Mouse (Mus musculus): ENCODE data around the gene Hsp90aa1. TPM values are rescaled to one million over a fixed set of nuclear protein-coding genes. Genes with fewer than 3 reads are reported as not detected.

Hsp90aa1 gene
- polyA plus RNA-seq, 1 experiment from 2014 or later: 985 TPM

DNA sequence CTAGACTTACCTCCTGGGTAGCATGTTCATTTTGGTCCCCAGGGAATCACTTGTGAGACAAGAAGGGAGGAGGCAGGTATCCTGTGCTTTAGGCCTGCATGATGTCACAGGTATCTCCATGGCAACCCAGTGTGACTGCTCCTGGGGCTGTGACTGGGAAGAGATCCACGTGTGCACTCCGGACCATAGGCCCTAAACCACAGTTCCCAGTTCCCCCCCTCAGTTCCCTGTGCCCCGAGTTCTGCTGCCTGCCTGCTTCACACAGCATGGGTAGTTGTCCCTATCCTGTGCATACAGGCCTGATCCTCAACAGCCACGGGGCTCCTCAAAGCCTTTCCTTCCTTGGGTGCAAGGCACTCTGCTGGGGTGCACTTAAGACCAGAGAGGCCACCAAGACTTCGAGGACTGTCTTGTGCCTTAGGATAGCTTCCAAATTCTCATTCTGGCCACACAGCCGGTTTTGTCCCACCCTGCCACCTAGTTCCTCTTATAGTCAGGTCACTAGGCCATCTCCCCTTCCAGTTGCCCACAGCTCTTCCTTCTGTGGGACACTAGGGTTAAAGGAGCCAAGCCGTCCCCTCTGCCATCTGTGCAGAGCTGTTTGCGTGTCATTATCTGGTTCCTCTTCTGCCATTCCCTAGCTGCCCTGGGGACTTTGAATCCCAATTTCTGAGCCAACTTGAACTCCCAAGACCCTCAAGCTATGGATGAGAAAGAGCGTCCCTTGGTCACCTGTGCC lies 19.8 kb downstream of the Hsp90aa1 start, which contains the start of gene 1700001K19Rik:
1700001K19Rik (minus strand) TSS at position 59 of the 739 bp plus-strand sequence.
- Histone ChIP-seq H3K27ac (ENCODE audit: low read depth) (no peak within 1 kb of the TSS), H3K9ac (ENCODE audit: low read length) (no peak within 1 kb of the TSS), H3K9me3 (ENCODE audit: control insufficient read depth, low read length) (no peaks in the 10 kb centered on the region), H3K4me2 (ENCODE audit: low read length) (no peak within 1 kb of the TSS), H3K36me3 (ENCODE audit: control insufficient read depth, insufficient read depth, low read length) (peaks cover 8% of the 10 kb centered on the region; the same call in 1 of the 2 replicates), H3K4me3 (ENCODE audit: low read depth, low read length) (no peak within 1 kb of the TSS), H3K4me1 (replicated peaks; ENCODE audit: control insufficient read depth, insufficient read depth, low read length) (no peaks in the 10 kb centered on the region), H3K27me3 (replicated peaks; ENCODE audit: control insufficient read depth, insufficient read depth, low read length) (no peaks in the 10 kb centered on the region)
- 74% methylated on average over 9 of the region's 9 CpGs for WGBS
- DNase-seq (ENCODE audit: low spot score) (no peak), ATAC-seq (replicated peaks; ENCODE audit: low FRiP score, low TSS enrichment, low read depth) (no peak)

DNA sequence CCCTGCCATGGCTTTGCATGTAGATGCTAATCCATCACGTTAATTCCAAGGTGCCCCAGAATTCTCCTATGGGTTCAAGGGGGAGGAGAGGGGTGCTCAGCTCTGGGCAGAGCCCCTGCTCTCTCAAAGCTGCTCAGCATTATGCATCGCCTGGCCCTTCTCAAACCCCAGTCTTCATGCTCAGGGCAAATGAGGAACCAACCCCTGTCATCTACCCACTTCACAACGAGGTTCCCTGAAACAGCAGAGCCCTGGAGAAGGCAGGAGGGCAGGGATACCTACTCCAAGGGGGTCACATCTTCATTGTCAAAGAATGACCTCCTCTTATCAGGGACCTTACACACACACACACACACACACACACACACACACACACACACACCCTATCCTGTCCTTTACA lies 20.6 kb downstream of the Hsp90aa1 start:
- ATAC-seq (replicated peaks; ENCODE audit: low FRiP score, low TSS enrichment, low read depth) (0 out of 2 replicates have a peak, but pooled peaks have one; percentile 30), DNase-seq (ENCODE audit: low spot score) (no peak)
- H3K36me3 ChIP-seq (ENCODE audit: control insufficient read depth, insufficient read depth, low read length): peaks cover 8% of the 10 kb centered on the region; the same call in 1 of the 2 replicates
- no peaks in the 10 kb centered on the region for H3K9me3 ChIP-seq (ENCODE audit: control insufficient read depth, low read length)
- no peak overlapping the region for H3K4me2 ChIP-seq (ENCODE audit: low read length)
- WGBS: 60% methylated on average over 3 of the region's 3 CpGs
- no peak overlapping the region for H3K4me3 ChIP-seq (ENCODE audit: low read depth, low read length)
- no peaks in the 10 kb centered on the region for H3K4me1 ChIP-seq (replicated peaks; ENCODE audit: control insufficient read depth, insufficient read depth, low read length)
- no peaks in the 10 kb centered on the region for H3K27me3 ChIP-seq (replicated peaks; ENCODE audit: control insufficient read depth, insufficient read depth, low read length)
- no peak overlapping the region for H3K9ac ChIP-seq (ENCODE audit: low read length)
- H3K27ac ChIP-seq (ENCODE audit: low read depth): no peak overlapping the region

DNA sequence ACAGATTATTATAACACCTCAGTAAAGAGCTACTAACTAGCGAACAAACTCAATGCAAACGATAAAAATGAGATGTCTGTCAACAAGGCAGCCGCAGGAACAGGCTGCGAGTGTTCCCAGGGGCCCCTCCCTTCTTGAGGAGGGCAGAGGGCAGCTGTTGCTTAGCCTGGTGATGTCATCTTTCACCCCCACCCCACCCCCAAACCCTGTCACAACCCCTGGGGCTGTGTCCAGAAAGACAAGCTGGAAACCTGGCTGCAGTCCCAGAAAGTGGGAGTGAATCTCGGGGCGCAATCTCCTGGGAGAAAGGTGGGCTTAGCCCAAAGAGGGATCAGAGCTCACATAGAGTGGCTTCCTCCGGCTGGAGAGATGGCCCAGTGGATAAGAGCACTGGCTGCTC lies 21.3 kb downstream of the Hsp90aa1 start:
- no peak; the same call in 1 of the 2 replicates for ATAC-seq (replicated peaks; ENCODE audit: low FRiP score, low TSS enrichment, low read depth)
- H3K9ac ChIP-seq (ENCODE audit: low read length): no peak overlapping the region
- no peaks in the 10 kb centered on the region for H3K27me3 ChIP-seq (replicated peaks; ENCODE audit: control insufficient read depth, insufficient read depth, low read length)
- no peak overlapping the region for H3K4me2 ChIP-seq (ENCODE audit: low read length)
- WGBS: 44% methylated on average over 7 of the region's 7 CpGs
- no peak for DNase-seq (ENCODE audit: low spot score)
- H3K9me3 ChIP-seq (ENCODE audit: control insufficient read depth, low read length): no peaks in the 10 kb centered on the region
- no peak overlapping the region for H3K27ac ChIP-seq (ENCODE audit: low read depth)
- H3K4me3 ChIP-seq (ENCODE audit: low read depth, low read length): no peak overlapping the region
- peaks cover 2% of the 10 kb centered on the region; the same call in 1 of the 2 replicates for H3K36me3 ChIP-seq (ENCODE audit: control insufficient read depth, insufficient read depth, low read length)
- no peaks in the 10 kb centered on the region for H3K4me1 ChIP-seq (replicated peaks; ENCODE audit: control insufficient read depth, insufficient read depth, low read length)

DNA sequence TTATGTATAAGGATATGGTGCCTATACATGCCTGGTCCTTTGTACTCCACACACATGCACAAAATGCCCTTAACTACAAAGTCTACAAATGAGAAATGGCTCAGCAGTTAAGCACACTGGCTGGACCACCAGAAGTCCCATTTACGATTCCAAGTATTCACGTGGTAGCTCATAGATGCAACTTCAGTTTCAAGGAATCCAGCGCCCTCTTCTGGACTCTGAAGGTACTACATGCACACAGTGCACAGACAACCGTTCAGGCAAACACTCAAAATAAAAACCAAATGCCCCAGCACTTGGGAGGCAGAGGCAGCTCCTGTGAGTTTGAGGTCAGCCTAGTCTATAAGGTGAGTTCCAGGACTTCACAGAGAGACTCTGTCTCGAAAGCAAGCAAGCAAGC lies 28.3 kb downstream of the Hsp90aa1 start:
- Histone ChIP-seq H3K27ac (ENCODE audit: low read depth) (no peak overlapping the region), H3K36me3 (ENCODE audit: control insufficient read depth, insufficient read depth, low read length) (0 out of 2 replicates have a peak, but pooled peaks cover 8% of the 10 kb centered on the region), H3K4me1 (replicated peaks; ENCODE audit: control insufficient read depth, insufficient read depth, low read length) (no peaks in the 10 kb centered on the region), H3K4me3 (ENCODE audit: low read depth, low read length) (no peak overlapping the region), H3K27me3 (replicated peaks; ENCODE audit: control insufficient read depth, insufficient read depth, low read length) (no peaks in the 10 kb centered on the region), H3K9ac (ENCODE audit: low read length) (no peak overlapping the region), H3K4me2 (ENCODE audit: low read length) (no peak overlapping the region), H3K9me3 (ENCODE audit: control insufficient read depth, low read length) (no peaks in the 10 kb centered on the region)
- ATAC-seq (replicated peaks; ENCODE audit: low FRiP score, low TSS enrichment, low read depth) (no peak), DNase-seq (ENCODE audit: low spot score) (no peak)
- 59% methylated on average over 5 of the region's 5 CpGs for WGBS

DNA sequence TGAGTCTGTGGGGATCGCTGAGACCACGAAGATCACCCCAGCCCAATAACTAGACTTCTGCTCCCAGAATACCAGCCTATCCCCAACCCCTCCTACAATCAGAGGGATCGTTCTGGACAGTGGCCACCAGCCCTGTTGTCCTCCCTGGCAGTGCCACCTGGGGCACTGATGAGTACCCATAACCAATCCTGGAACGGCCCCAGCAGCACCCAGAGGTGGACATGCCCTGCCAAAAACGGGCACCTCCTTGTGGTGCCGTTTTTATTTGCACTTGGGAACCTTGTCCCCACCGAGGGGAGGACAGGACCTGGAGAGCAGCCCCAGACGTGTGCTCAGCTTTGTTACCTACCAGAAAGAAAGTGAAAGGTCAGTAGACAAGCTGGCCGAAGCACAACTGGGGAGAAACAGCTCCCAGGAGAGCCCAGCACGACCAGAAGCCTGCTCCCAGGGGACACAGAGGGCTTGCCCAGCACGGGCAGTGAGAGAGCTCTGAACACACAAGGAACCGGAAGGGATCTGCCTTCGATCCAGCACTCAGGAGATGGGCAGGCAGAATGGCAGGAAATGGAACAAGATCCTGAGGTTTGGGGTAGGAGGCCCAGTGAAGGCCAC lies 35.0 kb downstream of the Hsp90aa1 start:
- no peak overlapping the region for H3K4me3 ChIP-seq (ENCODE audit: low read depth, low read length)
- H3K27ac ChIP-seq (ENCODE audit: low read depth): no peak overlapping the region
- H3K27me3 ChIP-seq (replicated peaks; ENCODE audit: control insufficient read depth, insufficient read depth, low read length): no peaks in the 10 kb centered on the region
- ATAC-seq (replicated peaks; ENCODE audit: low FRiP score, low TSS enrichment, low read depth) (no peak), DNase-seq (ENCODE audit: low spot score) (no peak)
- no peak overlapping the region for H3K4me2 ChIP-seq (ENCODE audit: low read length)
- H3K36me3 ChIP-seq (ENCODE audit: control insufficient read depth, insufficient read depth, low read length): peaks cover 74% of the 10 kb centered on the region
- no peaks in the 10 kb centered on the region for H3K4me1 ChIP-seq (replicated peaks; ENCODE audit: control insufficient read depth, insufficient read depth, low read length)
- H3K9me3 ChIP-seq (ENCODE audit: control insufficient read depth, low read length): no peaks in the 10 kb centered on the region
- 85% methylated on average over 13 of the region's 13 CpGs for WGBS
- H3K9ac ChIP-seq (ENCODE audit: low read length): no peak overlapping the region

DNA sequence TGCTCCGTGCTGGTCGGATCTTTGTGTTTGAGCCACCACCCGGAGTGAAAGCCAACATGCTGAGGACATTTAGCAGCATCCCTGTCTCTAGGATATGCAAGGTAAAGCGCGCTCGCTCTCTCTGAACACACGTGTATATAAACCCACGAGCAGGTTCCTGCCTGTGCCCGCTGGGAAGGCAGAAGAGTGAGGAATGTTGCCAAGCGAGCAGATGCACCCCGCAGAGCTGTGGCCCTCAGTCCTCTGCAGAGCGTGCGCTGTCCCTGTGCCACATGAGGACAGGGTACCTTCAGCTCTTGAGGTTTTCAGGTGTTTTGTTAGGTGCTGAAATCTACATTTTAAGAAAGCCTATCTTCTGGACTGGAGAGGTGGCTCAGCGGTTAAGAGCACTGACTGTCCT lies 40.8 kb downstream of the Hsp90aa1 start:
- no peak overlapping the region for H3K4me2 ChIP-seq (ENCODE audit: low read length)
- H3K4me1 ChIP-seq (replicated peaks; ENCODE audit: control insufficient read depth, insufficient read depth, low read length): no peaks in the 10 kb centered on the region
- no peak for DNase-seq (ENCODE audit: low spot score)
- H3K27ac ChIP-seq (ENCODE audit: low read depth): no peak overlapping the region
- no peaks in the 10 kb centered on the region for H3K9me3 ChIP-seq (ENCODE audit: control insufficient read depth, low read length)
- 96% methylated on average over 14 of the region's 14 CpGs for WGBS
- ATAC-seq (replicated peaks; ENCODE audit: low FRiP score, low TSS enrichment, low read depth): no peak
- peaks cover 97% of the 10 kb centered on the region for H3K36me3 ChIP-seq (ENCODE audit: control insufficient read depth, insufficient read depth, low read length)
- H3K9ac ChIP-seq (ENCODE audit: low read length): no peak overlapping the region
- H3K27me3 ChIP-seq (replicated peaks; ENCODE audit: control insufficient read depth, insufficient read depth, low read length): no peaks in the 10 kb centered on the region
- no peak overlapping the region for H3K4me3 ChIP-seq (ENCODE audit: low read depth, low read length)

DNA sequence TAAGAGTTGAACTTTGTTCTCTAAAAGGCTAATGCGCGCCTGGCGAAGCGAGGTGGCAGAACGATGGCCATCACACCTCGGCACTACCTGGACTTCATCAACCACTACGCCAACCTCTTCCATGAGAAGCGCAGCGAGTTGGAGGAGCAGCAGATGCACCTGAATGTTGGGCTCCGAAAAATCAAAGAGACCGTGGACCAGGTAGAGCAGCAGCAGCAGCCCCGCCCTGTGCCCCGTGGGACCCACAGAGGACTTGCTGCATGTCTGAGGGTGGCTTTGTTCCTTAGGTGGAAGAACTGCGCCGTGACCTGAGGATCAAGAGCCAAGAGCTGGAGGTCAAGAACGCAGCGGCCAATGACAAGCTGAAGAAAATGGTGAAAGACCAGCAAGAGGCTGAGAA lies 51.1 kb downstream of the Hsp90aa1 start:
- ATAC-seq (replicated peaks; ENCODE audit: low FRiP score, low TSS enrichment, low read depth): no peak
- H3K9me3 ChIP-seq (ENCODE audit: control insufficient read depth, low read length): no peaks in the 10 kb centered on the region
- WGBS: 96% methylated on average over 17 of the region's 17 CpGs

DNA sequence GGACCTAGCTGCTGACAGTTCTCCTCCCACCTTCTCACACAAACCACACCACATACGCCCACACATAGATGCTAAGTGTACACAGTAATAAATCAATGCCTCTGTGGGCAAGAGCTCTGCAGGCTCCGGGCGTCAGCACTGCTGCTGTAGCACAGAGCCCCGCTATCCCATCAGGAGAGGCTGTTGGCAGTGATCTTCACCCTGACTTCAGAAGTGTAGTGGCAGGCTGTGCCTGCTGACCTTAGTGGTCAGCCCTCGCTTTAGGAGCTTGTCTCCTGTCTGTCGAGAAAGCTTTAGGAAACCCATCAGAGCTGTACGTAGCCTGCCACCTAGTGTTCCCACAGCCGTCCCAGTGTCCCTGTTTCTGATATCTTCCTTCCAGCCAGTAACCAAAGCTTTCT lies 52.3 kb downstream of the Hsp90aa1 start:
- Histone ChIP-seq H3K4me2 (ENCODE audit: low read length) (no peak overlapping the region), H3K27ac (ENCODE audit: low read depth) (no peak overlapping the region), H3K9ac (ENCODE audit: low read length) (no peak overlapping the region), H3K4me3 (ENCODE audit: low read depth, low read length) (no peak overlapping the region), H3K4me1 (replicated peaks; ENCODE audit: control insufficient read depth, insufficient read depth, low read length) (no peaks in the 10 kb centered on the region), H3K27me3 (replicated peaks; ENCODE audit: control insufficient read depth, insufficient read depth, low read length) (no peaks in the 10 kb centered on the region), H3K36me3 (ENCODE audit: control insufficient read depth, insufficient read depth, low read length) (peaks cover 97% of the 10 kb centered on the region), H3K9me3 (ENCODE audit: control insufficient read depth, low read length) (no peaks in the 10 kb centered on the region)
- WGBS: 66% methylated on average over 8 of the region's 8 CpGs
- no peak for ATAC-seq (replicated peaks; ENCODE audit: low FRiP score, low TSS enrichment, low read depth)
- no peak for DNase-seq (ENCODE audit: low spot score)

More for the DNA sequence above, 51.1 kb downstream of the Hsp90aa1 start:
- H3K9ac ChIP-seq (ENCODE audit: low read length): no peak overlapping the region
- H3K4me1 ChIP-seq (replicated peaks; ENCODE audit: control insufficient read depth, insufficient read depth, low read length): no peaks in the 10 kb centered on the region
- no peak overlapping the region for H3K4me3 ChIP-seq (ENCODE audit: low read depth, low read length)
- H3K27ac ChIP-seq (ENCODE audit: low read depth): no peak overlapping the region
- no peak overlapping the region for H3K4me2 ChIP-seq (ENCODE audit: low read length)
- H3K36me3 ChIP-seq (ENCODE audit: control insufficient read depth, insufficient read depth, low read length): peaks cover 97% of the 10 kb centered on the region
- no peak for DNase-seq (ENCODE audit: low spot score)
- no peaks in the 10 kb centered on the region for H3K27me3 ChIP-seq (replicated peaks; ENCODE audit: control insufficient read depth, insufficient read depth, low read length)
